Mouse (Mus musculus): ENCODE data around the gene Hcfc2.

DNA sequence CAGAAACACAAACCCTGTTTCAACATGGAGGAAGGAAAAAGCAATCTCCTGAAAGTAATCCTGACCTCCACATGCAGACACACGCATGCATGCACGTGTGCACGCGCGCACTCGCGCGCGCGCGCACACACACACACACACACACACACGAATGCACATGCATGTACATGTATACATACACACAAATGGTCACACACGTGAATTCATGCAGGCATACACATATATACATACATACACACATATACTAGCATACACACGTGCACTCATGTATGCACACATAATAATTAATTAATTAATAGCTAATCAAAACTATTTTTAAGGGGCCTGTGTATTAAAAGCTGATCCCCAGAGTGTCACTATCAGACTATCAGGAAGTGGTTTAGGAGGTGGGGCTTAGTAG lies 83.9 kb downstream of the Hcfc2 start:
- TF ChIP-seq POLR2A (IDR thresholded peaks at IDR 0.05; ENCODE audit: control insufficient read depth, extremely low read depth, insufficient read depth, low read length, poor library complexity) = no peak
- no peak for TF ChIP-seq CTCF (IDR thresholded peaks at IDR 0.05; ENCODE audit: borderline replicate concordance, control insufficient read depth, extremely low read depth, insufficient read depth, low read length, poor library complexity)
